Mouse (Mus musculus): ENCODE data around the gene Rrp15. TPM values are rescaled to one million over a fixed set of nuclear protein-coding genes. Genes with fewer than 3 reads are reported as not detected.
"Not testable (repeated sequence)": the region's sequence is repeated elsewhere in the genome, so short reads cannot be mapped to it uniquely, and the experiment has no call there.

The Rrp15 gene
- polyA plus RNA-seq (2016; fragmentation: Nextera tagmentation; extraction: Ambion mirVana): 56.4 and 86.3 TPM in 2 replicates

DNA sequence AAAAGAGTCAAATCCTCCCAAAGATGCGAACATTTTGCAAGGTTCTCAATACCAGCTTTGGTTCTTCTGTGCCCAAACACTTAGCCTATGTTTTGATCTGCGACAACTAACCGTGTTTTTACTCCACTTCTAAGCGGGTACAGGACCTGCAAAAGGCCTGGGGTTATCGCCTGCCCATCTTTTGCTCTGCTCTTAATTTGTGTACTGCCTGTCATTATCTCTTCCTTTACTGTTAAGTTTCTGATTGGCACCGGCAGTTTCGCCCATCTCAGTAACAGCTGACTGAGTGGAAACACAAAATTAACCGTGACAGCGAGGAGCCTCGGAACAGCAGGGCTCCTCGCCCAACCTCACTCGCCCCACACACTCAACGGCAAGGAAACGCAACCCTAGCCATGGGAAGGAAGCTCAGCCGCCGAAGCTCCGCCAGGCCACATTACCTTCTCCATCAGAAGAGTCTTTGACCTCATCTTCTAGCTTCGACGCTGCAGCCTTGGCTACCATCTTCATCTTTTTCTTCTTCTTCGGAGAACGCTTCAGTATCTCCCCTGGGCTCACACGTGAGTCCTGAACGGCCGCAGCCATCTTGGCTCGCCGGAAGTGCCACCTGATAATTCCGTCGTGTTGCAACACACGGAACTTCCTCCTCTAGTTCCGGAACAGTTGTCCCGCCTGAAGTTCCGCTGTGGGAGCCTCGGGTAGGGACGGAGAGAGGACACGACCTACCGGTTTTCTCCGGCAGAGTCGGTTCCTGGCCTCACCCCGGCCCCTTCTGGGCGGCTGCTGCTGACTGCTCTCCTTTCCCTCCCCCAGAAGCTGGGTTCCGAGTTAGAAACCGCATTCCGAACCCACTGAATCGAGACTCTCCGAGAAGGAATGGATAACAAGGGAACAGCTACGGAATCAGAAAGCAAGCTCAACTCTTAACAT is at the start of gene Rrp15:
Gene Rrp15 (minus strand): TSS at position 635 of the 930 bp plus-strand sequence.
- WGBS: under 1% methylated on average over 46 of the region's 46 CpGs

DNA sequence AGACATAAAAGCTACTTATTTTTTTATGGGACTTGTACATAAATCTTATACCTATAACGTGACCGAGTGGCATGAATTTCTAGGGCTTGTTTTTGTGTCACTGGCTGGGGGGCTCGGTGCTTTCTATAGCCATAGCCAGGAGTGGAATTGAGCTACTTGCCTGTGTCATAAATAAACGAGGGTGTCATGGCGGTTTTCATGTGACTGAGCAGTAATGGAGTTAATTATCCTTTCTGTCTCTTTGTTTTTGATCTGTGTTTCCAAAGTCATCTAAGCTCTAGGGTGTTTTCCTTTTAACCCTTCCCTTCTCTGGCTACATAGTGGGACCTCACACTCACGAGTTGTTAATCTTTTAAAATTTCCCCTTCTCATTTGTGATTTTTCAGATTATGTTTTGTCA is 48.8 kb upstream of the Rrp15 start:
- Histone ChIP-seq H3K36me3 (no peaks in the 10 kb centered on the region), H3K27me3 (ENCODE audit: insufficient read depth, poor library complexity, severe bottlenecking) (no peaks in the 10 kb centered on the region), H3K27ac (no peak overlapping the region), H3K4me1 (no peaks in the 10 kb centered on the region), H3K9me3 (no peaks in the 10 kb centered on the region), H3K4me3 (no peak overlapping the region)
- no peak for DNase-seq (ENCODE audit: low spot score)
- 81% methylated on average over 6 of the region's 6 CpGs for WGBS

More for the DNA sequence above, at the start of gene Rrp15:
- Histone ChIP-seq H3K9me3 (no peaks in the 10 kb centered on the region), H3K4me1 (peaks cover 18% of the 10 kb centered on the region), H3K4me3 (peak within 1 kb of the TSS; percentile 81), H3K27ac (peak within 1 kb of the TSS; percentile 94), H3K27me3 (ENCODE audit: insufficient read depth, poor library complexity, severe bottlenecking) (no peaks in the 10 kb centered on the region), H3K36me3 (peaks cover 5% of the 10 kb centered on the region; the same call in 1 of the 2 replicates)
- peak; percentile 95 for DNase-seq (ENCODE audit: low spot score)

DNA sequence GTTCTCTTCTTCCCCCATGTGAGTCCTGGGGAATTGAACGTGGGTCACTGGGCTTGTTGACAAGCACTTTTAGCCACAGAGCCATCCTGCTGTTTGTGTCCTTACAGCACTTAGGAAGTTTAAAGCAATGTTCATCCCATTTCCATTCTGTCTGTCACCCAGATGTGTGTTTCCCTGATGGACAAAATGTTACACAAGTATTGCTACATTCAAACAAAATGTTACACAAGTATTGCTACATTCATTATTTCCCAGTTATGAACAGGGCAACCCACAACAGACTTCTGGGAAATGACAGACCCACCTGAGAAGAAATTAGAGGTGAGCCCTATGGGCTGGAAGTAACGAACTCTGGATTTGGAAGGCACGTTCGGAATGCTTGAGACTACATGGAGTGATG is 36.2 kb upstream of the Rrp15 start:
- 78% methylated on average over 4 of the region's 4 CpGs for WGBS
- H3K36me3 ChIP-seq: no peaks in the 10 kb centered on the region
- no peaks in the 10 kb centered on the region for H3K9me3 ChIP-seq
- DNase-seq (ENCODE audit: low spot score): no peak
- H3K27ac ChIP-seq: no peak overlapping the region
- H3K27me3 ChIP-seq (ENCODE audit: insufficient read depth, poor library complexity, severe bottlenecking): no peaks in the 10 kb centered on the region
- H3K4me1 ChIP-seq: no peaks in the 10 kb centered on the region
- no peak overlapping the region for H3K4me3 ChIP-seq

GRCm38 (mm10) chr1:186780826-186781225 is 31.7 kb upstream of the Rrp15 start:
- no peak for DNase-seq (ENCODE audit: low spot score)
- no peaks in the 10 kb centered on the region for H3K36me3 ChIP-seq
- no peaks in the 10 kb centered on the region for H3K4me1 ChIP-seq
- H3K9me3 ChIP-seq: no peaks in the 10 kb centered on the region
- H3K27ac ChIP-seq: no peak overlapping the region
- WGBS: 53% methylated on average over 2 of the region's 2 CpGs
- no peak overlapping the region for H3K4me3 ChIP-seq
- H3K27me3 ChIP-seq (ENCODE audit: insufficient read depth, poor library complexity, severe bottlenecking): no peaks in the 10 kb centered on the region

DNA sequence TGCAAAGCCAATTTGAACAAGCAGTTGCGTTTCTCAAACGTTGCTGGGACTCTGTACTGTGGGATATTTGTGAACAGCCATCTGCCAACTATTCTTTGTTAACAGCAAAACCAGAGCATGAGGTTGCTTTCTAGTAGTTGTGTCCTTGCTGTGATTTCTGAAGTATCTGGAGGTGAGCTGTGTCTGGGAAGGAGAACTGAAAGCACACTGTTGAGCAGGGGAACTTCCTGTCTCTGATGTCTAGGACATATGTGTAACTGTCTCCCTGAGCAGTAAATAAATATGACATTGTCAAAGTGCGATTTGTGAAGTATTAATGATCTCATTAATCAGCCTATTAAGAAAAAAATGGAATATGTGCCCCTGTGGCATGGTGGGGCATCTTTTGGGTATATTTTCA is 24.0 kb upstream of the Rrp15 start:
- Histone ChIP-seq H3K4me1 (no peaks in the 10 kb centered on the region), H3K36me3 (no peaks in the 10 kb centered on the region), H3K27ac (no peak overlapping the region), H3K9me3 (no peaks in the 10 kb centered on the region), H3K4me3 (no peak overlapping the region), H3K27me3 (ENCODE audit: insufficient read depth, poor library complexity, severe bottlenecking) (no peaks in the 10 kb centered on the region)
- 68% methylated on average over 3 of the region's 3 CpGs for WGBS
- no peak for DNase-seq (ENCODE audit: low spot score)

GRCm38 (mm10) chr1:186772547-186773077 is 23.5 kb upstream of the Rrp15 start:
- H3K36me3 ChIP-seq: no peaks in the 10 kb centered on the region
- no peaks in the 10 kb centered on the region for H3K27me3 ChIP-seq (ENCODE audit: insufficient read depth, poor library complexity, severe bottlenecking)
- no peak for DNase-seq (ENCODE audit: low spot score)
- H3K4me3 ChIP-seq: no peak overlapping the region
- 73% methylated on average over 8 of the region's 8 CpGs for WGBS
- no peaks in the 10 kb centered on the region for H3K4me1 ChIP-seq
- H3K9me3 ChIP-seq: no peaks in the 10 kb centered on the region
- H3K27ac ChIP-seq: no peak overlapping the region

GRCm38 (mm10) chr1:186772005-186772404 is 22.8 kb upstream of the Rrp15 start:
- H3K4me3 ChIP-seq: no peak overlapping the region
- H3K36me3 ChIP-seq: no peaks in the 10 kb centered on the region
- H3K9me3 ChIP-seq: no peaks in the 10 kb centered on the region
- no peak overlapping the region for H3K27ac ChIP-seq
- H3K4me1 ChIP-seq: no peaks in the 10 kb centered on the region
- H3K27me3 ChIP-seq (ENCODE audit: insufficient read depth, poor library complexity, severe bottlenecking): no peaks in the 10 kb centered on the region
- 84% methylated on average over 6 of the region's 6 CpGs for WGBS
- DNase-seq (ENCODE audit: low spot score): no peak

- Histone ChIP-seq H3K4me1 (no peaks in the 10 kb centered on the region), H3K4me3 (no peak overlapping the region), H3K9me3 (no peaks in the 10 kb centered on the region), H3K36me3 (no peaks in the 10 kb centered on the region), H3K27ac (no peak overlapping the region), H3K27me3 (ENCODE audit: insufficient read depth, poor library complexity, severe bottlenecking) (no peaks in the 10 kb centered on the region)
- no peak for DNase-seq (ENCODE audit: low spot score)
- WGBS: 65% methylated on average over 5 of the region's 5 CpGs
Measured at GRCm38 (mm10) chr1:186770659-186771058, 21.5 kb upstream of the Rrp15 start.

DNA sequence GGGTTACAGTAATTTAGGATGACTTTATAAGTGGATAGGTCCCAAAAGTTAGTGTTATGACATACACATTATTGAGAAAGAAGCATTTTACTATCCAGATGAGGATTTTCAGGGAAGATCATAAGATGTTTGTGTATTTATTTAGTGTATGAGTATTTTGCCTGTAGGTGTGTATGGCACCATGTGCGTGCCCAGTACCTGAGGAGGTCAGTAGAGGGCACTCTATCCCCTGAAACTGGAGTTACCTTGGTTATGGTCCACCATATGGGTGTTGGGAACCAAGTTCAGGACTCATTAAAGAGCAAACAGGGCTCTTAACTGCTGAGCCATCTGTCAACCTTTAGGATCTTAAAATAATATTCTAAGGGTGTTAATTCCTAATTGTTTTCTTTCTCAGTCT is 19.2 kb upstream of the Rrp15 start:
- Histone ChIP-seq H3K9me3 (no peaks in the 10 kb centered on the region), H3K4me3 (no peak overlapping the region), H3K27ac (no peak overlapping the region), H3K4me1 (no peaks in the 10 kb centered on the region), H3K36me3 (no peaks in the 10 kb centered on the region), H3K27me3 (ENCODE audit: insufficient read depth, poor library complexity, severe bottlenecking) (no peaks in the 10 kb centered on the region)
- DNase-seq (ENCODE audit: low spot score): no peak
- 74% methylated on average over 1 of the region's 1 CpGs for WGBS

GRCm38 (mm10) chr1:186763451-186763850 is 14.3 kb upstream of the Rrp15 start:
- H3K27me3 ChIP-seq (ENCODE audit: insufficient read depth, poor library complexity, severe bottlenecking); H3K36me3 ChIP-seq; H3K27ac ChIP-seq; H3K4me1 ChIP-seq; H3K4me3 ChIP-seq; H3K9me3 ChIP-seq; DNase-seq (ENCODE audit: low spot score): not testable (repeated sequence)
- 76% methylated on average over 6 of the region's 6 CpGs for WGBS

- Histone ChIP-seq H3K27ac (peak overlapping the region; percentile 94), H3K4me1 (peaks cover 18% of the 10 kb centered on the region), H3K9me3 (no peaks in the 10 kb centered on the region), H3K4me3 (peak overlapping the region; percentile 81), H3K36me3 (peaks cover 5% of the 10 kb centered on the region; the same call in 1 of the 2 replicates), H3K27me3 (ENCODE audit: insufficient read depth, poor library complexity, severe bottlenecking) (no peaks in the 10 kb centered on the region)
- WGBS: 34% methylated on average over 10 of the region's 10 CpGs
- DNase-seq (ENCODE audit: low spot score): no peak
Measured at GRCm38 (mm10) chr1:186749675-186750283, 621 bp upstream of the Rrp15 start.

- no peaks in the 10 kb centered on the region for H3K9me3 ChIP-seq
- no peak overlapping the region for H3K4me3 ChIP-seq
- no peaks in the 10 kb centered on the region for H3K27me3 ChIP-seq (ENCODE audit: insufficient read depth, poor library complexity, severe bottlenecking)
- H3K27ac ChIP-seq: no peak overlapping the region
- H3K4me1 ChIP-seq: peaks cover 31% of the 10 kb centered on the region
- DNase-seq (ENCODE audit: low spot score): no peak
- WGBS: 62% methylated on average over 7 of the region's 7 CpGs
- peaks cover 50% of the 10 kb centered on the region for H3K36me3 ChIP-seq
Measured at GRCm38 (mm10) chr1:186739828-186740227, 9.3 kb downstream of the Rrp15 start.

- Histone ChIP-seq H3K27ac (no peak overlapping the region), H3K27me3 (ENCODE audit: insufficient read depth, poor library complexity, severe bottlenecking) (no peaks in the 10 kb centered on the region), H3K9me3 (no peaks in the 10 kb centered on the region), H3K4me3 (no peak overlapping the region), H3K36me3 (peaks cover 64% of the 10 kb centered on the region), H3K4me1 (peaks cover 7% of the 10 kb centered on the region; the same call in 1 of the 2 replicates)
- no peak for DNase-seq (ENCODE audit: low spot score)
- 91% methylated on average over 5 of the region's 5 CpGs for WGBS
Measured at GRCm38 (mm10) chr1:186735537-186735936, 13.6 kb downstream of the Rrp15 start.

Measured in heart, embryonic 10.5 days (tissue).